Mouse (Mus musculus) brain, adult 10 weeks (tissue): Measurements from ENCODE around the gene Olfr1220. TPM values are rescaled to one million over a fixed set of nuclear protein-coding genes. Genes with fewer than 3 reads are reported as not detected.

ENCODE experiments used
- polyA plus RNA-seq: library from polyadenylated mRNA; stranded (reverse); fragments of 350-450 nt; fragmentation: Illumina TruSeq; extraction: RNeasy Lipid Tissue Mini Kit (QIAGEN cat#74804); gene quantifications from one replicate; pipeline ENCODE4 v1.2.3, GENCODE M21; 2015; ENCODE audit warnings: low read depth, low replicate concordance

Olfr1220 gene
- not detected for polyA plus RNA-seq

GRCm38 (mm10) chr2:89106735-89107134 is at the start of gene Olfr1220:
TSS of gene Olfr1220 (minus strand) at chr2:89106835.

GRCm38 (mm10) chr2:89151460-89151859 is 44.8 kb upstream of the Olfr1220 start, which contains the start of gene Olfr1223:
TSS of gene Olfr1223 (minus strand) at chr2:89151560.

DNA sequence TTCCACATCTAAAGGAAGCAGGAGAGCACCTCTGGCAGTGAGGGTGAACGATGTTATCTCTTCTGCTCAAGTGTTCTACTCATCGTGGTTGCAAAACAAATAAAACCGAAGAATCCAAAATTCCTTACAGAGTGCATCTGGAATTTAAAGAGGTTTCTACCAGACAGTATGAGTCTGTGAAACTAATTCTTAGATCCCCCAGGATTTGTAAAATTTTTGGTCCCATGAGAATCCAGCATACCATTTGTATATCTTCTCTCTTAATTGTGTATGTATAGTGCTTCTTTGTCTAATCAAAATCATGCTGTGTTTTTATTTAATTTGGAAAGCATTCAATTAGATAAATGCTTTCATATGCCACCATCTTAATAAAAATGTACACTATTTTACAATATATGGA is 26.3 kb upstream of the Olfr1220 start, which contains the start of gene Olfr1222:
Olfr1222 (minus strand) TSS at position 101 of the 400 bp plus-strand sequence.

GRCm38 (mm10) chr2:89117183-89117582 is 10.5 kb upstream of the Olfr1220 start, which contains the start of gene Olfr1221:
TSS of gene Olfr1221 (minus strand) at chr2:89117283.

GRCm38 (mm10) chr2:89083413-89083812 is 23.2 kb downstream of the Olfr1220 start, which contains the start of gene Olfr1219:
TSS of gene Olfr1219 (minus strand) at chr2:89083513.

DNA sequence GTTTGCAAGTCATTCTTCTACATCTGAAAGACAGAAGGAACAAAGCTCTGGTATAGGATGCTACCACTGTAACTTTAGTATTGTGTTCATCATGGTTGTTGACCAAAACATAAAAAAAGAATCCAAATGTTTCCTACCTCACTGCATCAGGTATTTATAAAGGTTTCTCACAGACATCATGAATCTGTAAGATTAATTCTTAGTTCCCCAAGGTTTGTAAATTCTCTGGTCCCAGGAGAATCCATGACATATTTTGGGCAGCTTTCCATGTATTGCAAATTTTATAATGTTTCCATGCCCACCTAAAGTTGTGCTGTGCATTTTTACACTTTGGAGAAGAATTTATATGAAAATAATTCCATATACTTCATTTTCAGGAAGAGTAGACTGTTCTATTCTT is 45.5 kb downstream of the Olfr1220 start, which contains the start of gene Olfr1218:
Olfr1218 (minus strand) TSS at position 101 of the 400 bp plus-strand sequence.

Other genes starting within 250 kb of the Olfr1220 start
- not detected for gene Olfr1206, start 243.6 kb downstream of the Olfr1220 start, polyA plus RNA-seq
- gene Olfr1208, start 204.5 kb downstream of the Olfr1220 start, polyA plus RNA-seq, result not detected
- not detected for gene Olfr1209, start 191.7 kb downstream of the Olfr1220 start, polyA plus RNA-seq
- gene Olfr1211, start 168.7 kb downstream of the Olfr1220 start, polyA plus RNA-seq, result not detected
- gene Olfr1212, start 152.9 kb downstream of the Olfr1220 start, polyA plus RNA-seq, result not detected
- gene Gm13762, start 126.6 kb downstream of the Olfr1220 start, polyA plus RNA-seq, result not detected
- not detected for gene Olfr1214, start 114.2 kb downstream of the Olfr1220 start, polyA plus RNA-seq
- not detected for gene Olfr1215, start 99.9 kb downstream of the Olfr1220 start, polyA plus RNA-seq
- gene Olfr1216, start 88.5 kb downstream of the Olfr1220 start, polyA plus RNA-seq, result not detected
- not detected for gene Olfr1217, start 74.8 kb downstream of the Olfr1220 start, polyA plus RNA-seq
- gene Olfr1218, start 45.6 kb downstream of the Olfr1220 start, polyA plus RNA-seq, result not detected
- gene Olfr1219, start 23.3 kb downstream of the Olfr1220 start, polyA plus RNA-seq, result not detected
- not detected for gene Olfr1221, start 10.4 kb upstream of the Olfr1220 start, polyA plus RNA-seq
- gene Olfr1222, start 26.2 kb upstream of the Olfr1220 start, polyA plus RNA-seq, result not detected
- not detected for gene Olfr1223, start 44.7 kb upstream of the Olfr1220 start, polyA plus RNA-seq
- gene Olfr1224-ps1, start 57.3 kb upstream of the Olfr1220 start, polyA plus RNA-seq, result not detected
- gene Olfr1225, start 67.8 kb upstream of the Olfr1220 start, polyA plus RNA-seq, result not detected
- not detected for gene Olfr1226, start 93.2 kb upstream of the Olfr1220 start, polyA plus RNA-seq
- not detected for gene Olfr1228, start 147.2 kb upstream of the Olfr1220 start, polyA plus RNA-seq
- not detected for gene Olfr1229, start 181.2 kb upstream of the Olfr1220 start, polyA plus RNA-seq
- not detected for gene Olfr1230, start 190.4 kb upstream of the Olfr1220 start, polyA plus RNA-seq
- not detected for gene Olfr1231, start 200.2 kb upstream of the Olfr1220 start, polyA plus RNA-seq
- not detected for gene Olfr1232, start 222.8 kb upstream of the Olfr1220 start, polyA plus RNA-seq
- not detected for gene Olfr1233, start 235.6 kb upstream of the Olfr1220 start, polyA plus RNA-seq